Mouse (Mus musculus) ES-E14 (cell line): ENCODE data around the gene Lap3. TPM values are rescaled to one million over a fixed set of nuclear protein-coding genes. Genes with fewer than 3 reads are reported as not detected.

Experiments used
- DNase-seq: peaks from one replicate; pipeline ENCODE4 v3.0.0-alpha.2; 2013; ENCODE audit warnings: low read depth, low spot score
- H3K27ac ChIP-seq: 2 replicates; pipeline ENCODE4 v1.5.1; 2012; ENCODE audit warnings: low read depth, mild to moderate bottlenecking, low read length, moderate library complexity, mixed read lengths; ENCODE audit not compliant: poor library complexity, insufficient read depth, severe bottlenecking
- H3K36me3 ChIP-seq: 2 replicates; pipeline ENCODE4 v1.6.1; 2012; ENCODE audit warnings: mild to moderate bottlenecking, low read length, moderate library complexity, mixed read lengths; ENCODE audit not compliant: control insufficient read depth, poor library complexity, insufficient read depth, severe bottlenecking
- H3K4me1 ChIP-seq, 2 experiments: fragments of 150-350 bp in 1 of 2; sonication (generic) in 1 of 2; 2 replicates each; pipeline ENCODE4 v1.6.1; 2012; ENCODE audit warnings: low read length in 2 of 2, mild to moderate bottlenecking in 1 of 2, mixed read lengths in 1 of 2; ENCODE audit not compliant: control insufficient read depth in 2 of 2, insufficient read depth in 2 of 2, poor library complexity in 1 of 2
- H3K4me3 ChIP-seq, 2 experiments: fragments of 150-350 bp in 1 of 2; sonication (generic) in 1 of 2; 2 replicates each; pipeline ENCODE4 v1.5.1; 2012; ENCODE audit warnings: low read length in 2 of 2, low read depth in 1 of 2, mild to moderate bottlenecking in 1 of 2, mixed read lengths in 1 of 2; ENCODE audit not compliant: insufficient read depth in 1 of 2, poor library complexity in 1 of 2, severe bottlenecking in 1 of 2
- H3K9ac ChIP-seq: 2 replicates; pipeline ENCODE4 v1.6.1; 2012; ENCODE audit warnings: low read depth, mild to moderate bottlenecking, low read length, mixed read lengths; ENCODE audit not compliant: poor library complexity, insufficient read depth, severe bottlenecking
- H3K9me3 ChIP-seq: fragments of 150-350 bp; sonication (generic); 2 replicates; pipeline ENCODE4 v1.6.1; 2012; ENCODE audit warnings: low read depth, mild to moderate bottlenecking, low read length; ENCODE audit not compliant: control insufficient read depth, insufficient read depth
- CHD2 ChIP-seq: IDR thresholded peaks from 2 replicates; pipeline ENCODE4 v1.6.1; 2014; ENCODE audit warnings: mild to moderate bottlenecking, low read depth, low read length, inconsistent platforms
- HCFC1 ChIP-seq: IDR thresholded peaks from 2 replicates; pipeline ENCODE4 v1.6.1; 2012; ENCODE audit warnings: low read length, inconsistent platforms, borderline replicate concordance; ENCODE audit not compliant: insufficient read depth
- MAFK ChIP-seq: IDR thresholded peaks from 2 replicates; pipeline ENCODE4 v1.6.1; 2014; ENCODE audit warnings: mild to moderate bottlenecking, low read depth, low read length, inconsistent platforms; ENCODE audit not compliant: insufficient read depth
- ZC3H11A ChIP-seq: IDR thresholded peaks from 2 replicates; pipeline ENCODE4 v1.6.1; 2012; ENCODE audit warnings: low read depth, mild to moderate bottlenecking, inconsistent platforms, low read length, borderline replicate concordance
- ZNF384 ChIP-seq: IDR thresholded peaks from 2 replicates; pipeline ENCODE4 v1.6.1; 2012; ENCODE audit warnings: low read depth, low read length, inconsistent platforms
- in situ Hi-C, 2 experiments: fragments of 600-800 bp; cut with MboI; formaldehyde crosslinking; loops; one replicate each; pipeline ENCODE4 v1.15.1; 2025; ENCODE audit warnings: low sequenced_read_pairs in 2 of 2, inconsistent platforms in 1 of 2; ENCODE audit not compliant: unreplicated experiment in 2 of 2
- total RNA-seq: library from RNA; depleted of rRNA; stranded (reverse); fragments of 300-350 nt; gene quantifications from 2 replicates; pipeline ENCODE4 v1.2.3, GENCODE M21; 2012

Lap3 gene
- total RNA-seq, 1 experiment: 178 TPM

DNA sequence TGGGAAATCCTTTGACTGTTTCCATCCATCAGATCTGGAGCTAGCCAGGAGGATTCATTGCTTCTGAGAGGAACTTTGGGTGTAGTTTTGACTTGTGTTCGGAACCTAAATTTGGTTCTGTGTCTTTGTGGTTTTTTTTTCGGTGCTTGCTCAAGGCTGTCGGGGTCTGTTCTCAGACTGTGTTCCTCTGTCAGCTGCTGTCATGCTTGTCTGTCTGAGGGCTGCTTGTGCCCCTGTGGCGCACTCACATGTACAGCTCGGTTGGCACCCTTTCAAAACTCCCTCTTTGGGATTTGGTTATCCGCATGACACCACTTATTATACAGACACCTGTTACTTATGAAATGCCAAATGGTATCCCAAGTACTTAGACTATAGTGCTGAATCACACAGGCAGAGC lies 28.4 kb downstream of the Lap3 start:
- Histone ChIP-seq H3K4me1 (peaks cover 2 to 3% of the 10 kb centered on the region in 2 experiments; a peak in 1 of 4 replicates), H3K9ac (no peak overlapping the region; the same call in 1 of the 2 replicates), H3K4me3 (peak overlapping the region in 1 of 2 experiments; percentile 77; a peak in 1 of 4 replicates), H3K27ac (no peak overlapping the region), H3K9me3 (no peaks in the 10 kb centered on the region), H3K36me3 (peaks cover 17% of the 10 kb centered on the region)
- TF ChIP-seq CHD2 (no peak), ZC3H11A (no peak)
- no peak for DNase-seq
- in situ Hi-C loops: no loop called here

DNA sequence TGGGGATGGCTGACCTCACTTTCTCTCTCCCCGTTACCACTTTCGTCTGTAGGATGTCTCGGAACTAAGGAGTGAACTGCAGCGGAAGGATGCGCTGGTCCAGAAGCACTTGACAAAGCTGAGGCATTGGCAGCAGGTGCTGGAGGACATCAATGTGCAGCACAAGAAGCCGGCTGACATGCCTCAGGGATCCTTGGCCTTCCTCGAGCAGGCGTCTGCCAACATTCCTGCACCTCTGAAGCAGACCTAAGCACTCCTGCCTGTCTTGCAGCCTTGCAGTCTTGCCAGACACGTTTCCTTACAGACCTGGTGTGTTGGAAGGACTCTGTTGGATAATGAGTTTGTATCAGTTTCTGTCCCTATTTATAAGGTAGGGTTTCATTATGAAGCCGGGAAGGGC lies 31.9 kb downstream of the Lap3 start:
- H3K9ac ChIP-seq: no peak overlapping the region
- in situ Hi-C loops: no loop called here
- no peak overlapping the region for H3K27ac ChIP-seq
- H3K9me3 ChIP-seq: no peaks in the 10 kb centered on the region
- H3K36me3 ChIP-seq: peaks cover 28% of the 10 kb centered on the region
- DNase-seq: no peak
- TF ChIP-seq MAFK: no peak
- TF ChIP-seq HCFC1: no peak
- TF ChIP-seq CHD2: no peak
- no peak for TF ChIP-seq ZNF384
- TF ChIP-seq ZC3H11A: no peak
- H3K4me1 ChIP-seq: peaks cover 2 to 3% of the 10 kb centered on the region in 2 experiments; a peak in 1 of 4 replicates
- H3K4me3 ChIP-seq: no peak overlapping the region

DNA sequence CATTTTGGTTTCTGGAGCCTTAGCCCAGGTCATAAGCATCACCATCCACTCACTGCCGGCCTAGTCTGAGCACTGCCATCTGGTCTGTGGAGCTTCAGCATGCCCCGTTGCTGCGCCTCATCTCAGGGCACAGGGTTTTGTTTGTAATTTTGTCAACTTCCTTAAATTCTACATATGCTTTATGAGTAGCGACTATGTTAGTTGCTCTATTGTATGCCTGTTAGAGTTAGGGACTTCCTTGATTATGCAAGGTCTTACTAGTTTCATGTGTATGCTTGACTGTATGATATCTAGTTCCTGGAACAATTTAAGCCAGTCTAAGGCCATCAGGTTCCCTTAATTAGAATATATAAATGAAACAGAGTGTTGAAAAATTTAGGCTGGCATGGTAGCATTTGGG lies 33.2 kb downstream of the Lap3 start:
- no peak for TF ChIP-seq ZC3H11A
- TF ChIP-seq CHD2: no peak
- no peak for TF ChIP-seq MAFK
- no peak for TF ChIP-seq HCFC1
- no peak for TF ChIP-seq ZNF384
- peaks cover 28% of the 10 kb centered on the region for H3K36me3 ChIP-seq

DNA sequence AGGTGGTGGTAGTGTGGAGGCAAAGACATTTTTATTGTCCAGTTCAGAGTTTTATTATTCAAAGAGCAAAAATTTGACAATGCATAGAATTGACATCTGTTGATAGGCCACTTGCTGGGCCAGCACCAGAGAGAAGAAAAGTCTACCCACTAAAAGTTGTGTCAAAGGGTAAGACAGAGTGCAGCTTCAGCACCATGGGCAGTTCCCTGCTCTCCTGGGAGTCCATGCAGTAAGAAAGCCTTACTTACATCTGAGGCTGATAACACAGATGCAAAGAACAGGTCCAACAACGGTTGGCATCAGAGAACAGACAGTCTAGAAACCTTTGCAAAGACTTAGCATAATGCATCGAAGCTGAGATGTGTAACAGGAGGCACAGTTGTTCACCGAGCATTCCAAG lies 36.5 kb downstream of the Lap3 start:
- in situ Hi-C loops: no loop called here
- Histone ChIP-seq H3K4me1 (peaks cover 0 to 3% of the 10 kb centered on the region in 2 experiments; a peak in 1 of 4 replicates), H3K9me3 (no peaks in the 10 kb centered on the region), H3K36me3 (peaks cover 26% of the 10 kb centered on the region), H3K9ac (no peak overlapping the region), H3K4me3 (no peak overlapping the region), H3K27ac (no peak overlapping the region)
- peak; percentile 50 for DNase-seq
- no peak for TF ChIP-seq MAFK

More for the DNA sequence above, 33.2 kb downstream of the Lap3 start:
- Histone ChIP-seq H3K27ac (no peak overlapping the region), H3K9me3 (no peaks in the 10 kb centered on the region), H3K4me1 (peaks cover 2 to 3% of the 10 kb centered on the region in 2 experiments; a peak in 1 of 4 replicates), H3K4me3 (no peak overlapping the region), H3K9ac (no peak overlapping the region)
- no peak for DNase-seq
- in situ Hi-C loops: no loop called here

DNA sequence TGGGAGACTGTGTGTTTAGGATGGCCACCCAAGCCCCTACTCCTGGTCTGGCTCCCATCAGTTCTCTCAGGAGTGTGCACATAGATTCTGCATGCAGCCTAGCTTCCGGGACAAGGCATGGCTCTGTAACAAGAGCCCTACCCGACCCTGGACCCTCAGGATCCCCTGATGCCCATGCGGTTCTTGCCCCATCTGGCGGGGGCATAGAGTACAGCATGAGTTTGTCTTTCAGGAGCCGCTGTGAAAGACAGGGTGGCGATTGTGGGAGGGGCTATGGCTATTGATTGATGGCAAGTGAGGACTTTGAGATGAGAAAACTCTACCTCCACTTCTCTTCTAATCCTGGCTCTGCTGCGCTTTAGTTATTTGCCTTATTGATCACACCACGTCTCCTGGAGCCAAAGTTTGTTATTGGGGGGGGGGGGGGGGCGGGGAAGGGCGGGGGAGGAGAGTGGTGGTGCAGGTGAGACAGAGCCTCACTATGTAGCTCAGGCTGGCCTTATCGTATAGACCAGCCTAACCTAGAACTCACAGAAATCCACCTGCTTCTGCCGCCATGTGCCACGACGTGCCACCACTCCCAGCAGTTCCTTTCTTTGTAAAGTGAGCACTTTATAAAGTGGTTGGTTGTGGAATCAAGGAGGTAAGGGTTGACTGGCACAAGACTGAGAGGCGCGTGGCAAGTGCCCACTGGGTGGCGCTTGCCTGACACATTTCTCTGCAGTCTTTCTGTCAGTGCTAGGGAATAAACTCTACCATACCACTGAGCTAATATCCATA lies 41.3 kb downstream of the Lap3 start:
- peak overlapping the region; percentile 30 to 53; a peak in 3 of 4 replicates for H3K4me3 ChIP-seq

More for the DNA sequence above, 41.3 kb downstream of the Lap3 start:
- DNase-seq: peak; percentile 92
- in situ Hi-C loops: no loop called here
- H3K4me1 ChIP-seq: peaks cover 0 to 5% of the 10 kb centered on the region in 2 experiments; a peak in 1 of 4 replicates
- no peak overlapping the region for H3K27ac ChIP-seq
- no peaks in the 10 kb centered on the region; the same call in none of the 2 replicates for H3K36me3 ChIP-seq
- peak overlapping the region; percentile 59; the same call in 1 of the 2 replicates for H3K9ac ChIP-seq
- no peaks in the 10 kb centered on the region for H3K9me3 ChIP-seq
- TF ChIP-seq HCFC1 (0 out of 2 replicates have a peak, but pooled peaks have one; percentile 29), CHD2 (no peak), ZC3H11A (peak; percentile 50; the same call in 1 of the 2 replicates), ZNF384 (no peak)
